Mouse (Mus musculus): ENCODE results near the gene Eef2k. TPM values are rescaled to one million over a fixed set of nuclear protein-coding genes. Genes with fewer than 3 reads are reported as not detected.

The Eef2k gene
- polyA plus RNA-seq, 1 experiment from 2014 or later, result 21.8 TPM

- in situ Hi-C loops (cut with MboI; ENCODE audit: low pct_unique_long_range_greater_than_20kb), result no loop called here
- no peak for TF ChIP-seq CTCF (IDR thresholded peaks at IDR 0.05)
- DNase-seq (ENCODE audit: low read depth, low spot score) (no peak), ATAC-seq (peak; percentile 19)
- no peaks in the 10 kb centered on the region for H3K27me3 ChIP-seq
- CTCF ChIA-PET, result interaction anchor here (0.7 to 1.5 kb wide), 2 partner anchors 9 to 12 kb away, joined by 3 to 5 read pairs; no protein-coding TSS in a partner anchor
- POLR2A ChIA-PET, result interaction anchor here (0.6 to 1.6 kb wide), 2 partner anchors 12 to 13 kb away, joined by 3 to 6 read pairs; no protein-coding TSS in a partner anchor
Observed at GRCm38 (mm10) chr7:120865100-120865499, 22.5 kb downstream of the Eef2k start.

GRCm38 (mm10) chr7:120865832-120866231, 23.2 kb downstream of the Eef2k start:
- peak; percentile 73 for DNase-seq (ENCODE audit: low read depth, low spot score)
- CTCF ChIA-PET, result interaction anchor here (0.8 to 1.6 kb wide), 5 partner anchors 12 to 181 kb away, joined by 3 to 5 read pairs (median 4); no protein-coding TSS in a partner anchor
- in situ Hi-C loops (cut with MboI; ENCODE audit: low pct_unique_long_range_greater_than_20kb), result no loop called here
- POLR2A ChIA-PET, result interaction anchor here (0.6 to 1.4 kb wide), 3 partner anchors 13 to 15 kb away, joined by 3 to 7 read pairs (median 3); no protein-coding TSS in a partner anchor
- H3K27me3 ChIP-seq, result no peaks in the 10 kb centered on the region
- no peak for TF ChIP-seq CTCF (IDR thresholded peaks at IDR 0.05)
- ATAC-seq, result peak; percentile 95

GRCm38 (mm10) chr7:120866684-120867083, 24.1 kb downstream of the Eef2k start:
- CTCF ChIA-PET, result interaction anchor here (0.8 to 1.6 kb wide), 9 partner anchors 13 to 180 kb away, joined by 3 to 5 read pairs (median 4); partner anchors contain the start of gene Polr3e
- TF ChIP-seq CTCF (IDR thresholded peaks at IDR 0.05), result no peak
- DNase-seq (ENCODE audit: low read depth, low spot score) (no peak), ATAC-seq (no peak)
- in situ Hi-C loops (cut with MboI; ENCODE audit: low pct_unique_long_range_greater_than_20kb), result no loop called here
- H3K27me3 ChIP-seq, result no peaks in the 10 kb centered on the region
- POLR2A ChIA-PET, result interaction anchor here (0.7 to 1.4 kb wide), 2 partner anchors 14 to 15 kb away, joined by 3 to 7 read pairs; no protein-coding TSS in a partner anchor

- TF ChIP-seq CTCF (IDR thresholded peaks at IDR 0.05), result no peak
- CTCF ChIA-PET, result interaction anchor here (0.7 to 1.6 kb wide), 7 partner anchors 9 to 50 kb away, joined by 3 to 5 read pairs (median 3); partner anchors contain the start of gene Polr3e
- POLR2A ChIA-PET, result interaction anchor here (1.4 kb wide), 1 partner anchor 25 kb away, joined by 4 read pairs; the partner anchor contains the start of gene Eef2k
- DNase-seq (ENCODE audit: low read depth, low spot score) (no peak), ATAC-seq (no peak)
- no peaks in the 10 kb centered on the region for H3K27me3 ChIP-seq
- in situ Hi-C loops (cut with MboI; ENCODE audit: low pct_unique_long_range_greater_than_20kb), result no loop called here
Observed at GRCm38 (mm10) chr7:120867720-120868119, 25.1 kb downstream of the Eef2k start.

GRCm38 (mm10) chr7:120869883-120870282, 27.3 kb downstream of the Eef2k start:
- CTCF ChIA-PET, result interaction anchor here (2.6 kb wide), 1 partner anchor 8 kb away, joined by 5 read pairs; no protein-coding TSS in a partner anchor

GRCm38 (mm10) chr7:120870431-120871008, 27.9 kb downstream of the Eef2k start:
- H3K27me3 ChIP-seq, result no peaks in the 10 kb centered on the region
- ChIA-PET CTCF (interaction anchor here (1.0 to 2.6 kb wide), 2 partner anchors 9 to 19 kb away, joined by 3 to 5 read pairs; no protein-coding TSS in a partner anchor), POLR2A (no interaction called here)
- TF ChIP-seq CTCF (IDR thresholded peaks at IDR 0.05), result no peak
- DNase-seq (ENCODE audit: low read depth, low spot score) (no peak), ATAC-seq (no peak)
- in situ Hi-C loops (cut with MboI; ENCODE audit: low pct_unique_long_range_greater_than_20kb), result no loop called here

More at GRCm38 (mm10) chr7:120869883-120870282, 27.3 kb downstream of the Eef2k start:
- no peak for TF ChIP-seq CTCF (IDR thresholded peaks at IDR 0.05)
- ATAC-seq (no peak), DNase-seq (ENCODE audit: low read depth, low spot score) (no peak)
- H3K27me3 ChIP-seq, result no peaks in the 10 kb centered on the region
- POLR2A ChIA-PET, result no interaction called here
- in situ Hi-C loops (cut with MboI; ENCODE audit: low pct_unique_long_range_greater_than_20kb), result no loop called here

GRCm38 (mm10) chr7:120873083-120873482, 30.5 kb downstream of the Eef2k start:
- no peaks in the 10 kb centered on the region for H3K27me3 ChIP-seq
- CTCF ChIA-PET, result no interaction called here
- no peak for TF ChIP-seq CTCF (IDR thresholded peaks at IDR 0.05)
- in situ Hi-C loops (cut with MboI; ENCODE audit: low pct_unique_long_range_greater_than_20kb), result no loop called here
- no peak for DNase-seq (ENCODE audit: low read depth, low spot score)
- no peak for ATAC-seq
- POLR2A ChIA-PET, result no interaction called here

GRCm38 (mm10) chr7:120874021-120874420, 31.4 kb downstream of the Eef2k start:
- no peaks in the 10 kb centered on the region for H3K27me3 ChIP-seq
- no peak for TF ChIP-seq CTCF (IDR thresholded peaks at IDR 0.05)
- DNase-seq (ENCODE audit: low read depth, low spot score), result no peak
- CTCF ChIA-PET, result no interaction called here
- ATAC-seq, result no peak
- in situ Hi-C loops (cut with MboI; ENCODE audit: low pct_unique_long_range_greater_than_20kb), result no loop called here
- POLR2A ChIA-PET, result no interaction called here

GRCm38 (mm10) chr7:120874764-120875539, 32.3 kb downstream of the Eef2k start:
- no peak for TF ChIP-seq CTCF (IDR thresholded peaks at IDR 0.05)
- no peaks in the 10 kb centered on the region for H3K27me3 ChIP-seq
- CTCF ChIA-PET, result no interaction called here
- in situ Hi-C loops (cut with MboI; ENCODE audit: low pct_unique_long_range_greater_than_20kb), result no loop called here
- DNase-seq (ENCODE audit: low read depth, low spot score) (no peak), ATAC-seq (no peak)
- POLR2A ChIA-PET, result no interaction called here

GRCm38 (mm10) chr7:120875540-120876388, 33.1 kb downstream of the Eef2k start:
- in situ Hi-C loops (cut with MboI; ENCODE audit: low pct_unique_long_range_greater_than_20kb), result no loop called here
- ChIA-PET POLR2A (no interaction called here), CTCF (interaction anchor here (0.7 kb wide), 1 partner anchor 32 kb away, joined by 3 read pairs; no protein-coding TSS in a partner anchor)
- DNase-seq (ENCODE audit: low read depth, low spot score), result no peak
- H3K27me3 ChIP-seq, result no peaks in the 10 kb centered on the region
- no peak for TF ChIP-seq CTCF (IDR thresholded peaks at IDR 0.05)
- ATAC-seq, result no peak
